Mouse (Mus musculus) left cerebral cortex, postnatal 25 days (tissue): Measurements from ENCODE around the gene Guca1b. TPM values are rescaled to one million over a fixed set of nuclear protein-coding genes. Genes with fewer than 3 reads are reported as not detected.
"Not testable (repeated sequence)": the region's sequence is repeated elsewhere in the genome, so short reads cannot be mapped to it uniquely, and the experiment has no call there.

ENCODE experiments used
- DNase-seq, 2 experiments: peaks; one replicate each; pipeline ENCODE4 v3.0.0; 2022; ENCODE audit warnings: low spot score in 2 of 2, mixed read lengths in 1 of 2
- intact Hi-C: fragments of 180-260 bp; cut with DNase I; formaldehyde crosslinking; loops from one replicate; pipeline ENCODE4 v1.15.1; 2025
- total RNA-seq, 2 experiments: library from RNA; stranded (reverse); gene quantifications; 2 replicates each; pipeline ENCODE4 v1.2.3; 2021

Guca1b gene
- total RNA-seq, 2 experiments from 2014 or later: 1.3 TPM

GRCm38 (mm10) chr17:47407717-47408557 is 22.7 kb downstream of the Guca1b start:
- no peak for DNase-seq
- intact Hi-C loops: no loop called here

GRCm38 (mm10) chr17:47408558-47408898 is 23.3 kb downstream of the Guca1b start:
- intact Hi-C loops: no loop called here
- peak; percentile 10 to 20 for DNase-seq

GRCm38 (mm10) chr17:47409897-47410861 is 25.0 kb downstream of the Guca1b start:
- intact Hi-C loops: not testable (repeated sequence)
- peak; percentile 11 to 13 for DNase-seq

GRCm38 (mm10) chr17:47420195-47420594 is 35.0 kb downstream of the Guca1b start:
- intact Hi-C loops: no loop called here
- DNase-seq: no peak

GRCm38 (mm10) chr17:47421566-47421965 is 36.4 kb downstream of the Guca1b start:
- intact Hi-C loops: no loop called here
- no peak for DNase-seq

- DNase-seq, intact Hi-C loops: not testable (repeated sequence)
These were observed 37.4 kb downstream of the Guca1b start for GRCm38 (mm10) chr17:47422616-47423015.

GRCm38 (mm10) chr17:47424186-47424585 is 39.0 kb downstream of the Guca1b start:
- intact Hi-C loops: no loop called here
- no peak for DNase-seq

- intact Hi-C loops: no loop called here
- no peak for DNase-seq
These were observed 42.1 kb downstream of the Guca1b start for GRCm38 (mm10) chr17:47427316-47427715.

- DNase-seq: peak in 1 of 2 experiments; percentile 5
- intact Hi-C loops: no loop called here
These were observed 43.7 kb downstream of the Guca1b start for GRCm38 (mm10) chr17:47428831-47429304.

- intact Hi-C loops: no loop called here
- no peak for DNase-seq
These were observed 45.6 kb downstream of the Guca1b start for GRCm38 (mm10) chr17:47430815-47431214.

- no peak for DNase-seq
- intact Hi-C loops: no loop called here
These were observed 51.1 kb downstream of the Guca1b start, which contains the start of gene AI661453 for GRCm38 (mm10) chr17:47436156-47436906. TSS of gene AI661453 (plus strand) at chr17:47436615.

GRCm38 (mm10) chr17:47436907-47437547 is 51.8 kb downstream of the Guca1b start, which contains the start of gene 1700001C19Rik:
TSS of gene 1700001C19Rik (minus strand) at chr17:47437376.
- intact Hi-C loops: no loop called here
- no peak for DNase-seq

GRCm38 (mm10) chr17:47438611-47439010 is 53.4 kb downstream of the Guca1b start:
- intact Hi-C loops: no loop called here
- no peak for DNase-seq

GRCm38 (mm10) chr17:47439396-47440028 is 54.3 kb downstream of the Guca1b start:
- intact Hi-C loops: no loop called here
- no peak for DNase-seq

- no peak for DNase-seq
- intact Hi-C loops: no loop called here
These were observed 55.2 kb downstream of the Guca1b start for GRCm38 (mm10) chr17:47440359-47440890.

GRCm38 (mm10) chr17:47441296-47442051 is 56.3 kb downstream of the Guca1b start:
- DNase-seq: no peak
- intact Hi-C loops: no loop called here

- DNase-seq: no peak
- intact Hi-C loops: no loop called here
These were observed 57.1 kb downstream of the Guca1b start for GRCm38 (mm10) chr17:47442271-47442670.
